Mouse (Mus musculus) hindbrain, embryonic 16.5 days (tissue): ENCODE results near the gene Nme7. TPM values are rescaled to one million over a fixed set of nuclear protein-coding genes. Genes with fewer than 3 reads are reported as not detected.
A peak's percentile ranks its signal among the peaks of the same experiment; 100 is the strongest.

ENCODE experiments used
- ATAC-seq: fragments of 200-750 bp; cut with Nextera tagmentation; 2 replicates; pipeline ENCODE4 v1.8.0; 2017; ENCODE audit warnings: moderate TSS enrichment, moderate library complexity
- H3K27ac ChIP-seq: fragments of 300-500 bp; sonication (generic); 2 replicates; pipeline ENCODE4 v1.5.1; 2014; ENCODE audit warnings: low read depth, mild to moderate bottlenecking, control low read depth, low read length, moderate library complexity
- H3K27me3 ChIP-seq: fragments of 300-500 bp; sonication (generic); replicated peaks from 2 replicates; pipeline ENCODE4 v1.6.1; 2014; ENCODE audit warnings: low read length; ENCODE audit not compliant: control insufficient read depth, insufficient read depth
- H3K36me3 ChIP-seq: fragments of 300-500 bp; sonication (generic); 2 replicates; pipeline ENCODE4 v1.6.1; 2014; ENCODE audit warnings: mild to moderate bottlenecking, low read length, moderate library complexity, mixed read lengths; ENCODE audit not compliant: control insufficient read depth, insufficient read depth
- H3K4me1 ChIP-seq: fragments of 300-500 bp; sonication (generic); 2 replicates; pipeline ENCODE4 v1.6.1; 2014; ENCODE audit warnings: low read depth, low read length; ENCODE audit not compliant: control insufficient read depth, insufficient read depth
- H3K4me2 ChIP-seq: fragments of 300-500 bp; sonication (generic); 2 replicates; pipeline ENCODE4 v1.6.1; 2014; ENCODE audit warnings: mild to moderate bottlenecking, low read length, control low read depth, moderate library complexity
- H3K4me3 ChIP-seq: fragments of 300-500 bp; sonication (generic); 2 replicates; pipeline ENCODE4 v1.5.1; 2014; ENCODE audit warnings: mild to moderate bottlenecking, low read length, control low read depth, moderate library complexity
- H3K9ac ChIP-seq: fragments of 300-500 bp; sonication (generic); 2 replicates; pipeline ENCODE4 v1.6.1; 2014; ENCODE audit warnings: low read depth, mild to moderate bottlenecking, control low read depth, low read length, moderate library complexity
- H3K9me3 ChIP-seq: fragments of 300-500 bp; sonication (generic); 2 replicates; pipeline ENCODE4 v1.6.1; 2014; ENCODE audit warnings: mild to moderate bottlenecking, low read length, moderate library complexity; ENCODE audit not compliant: control insufficient read depth
- WGBS: fragments of 180-500 bp; shearing (Covaris S2); extraction: QIAGEN DNeasy Blood & Tissue Kit; methylation state at CpG from one replicate; pipeline ENCODE4 v1.1.7; 2014; 5-methylcytosine and 5-hydroxymethylcytosine counted together
- polyA plus RNA-seq: library from polyadenylated mRNA; unstranded; fragments of >200 nt; fragmentation: Nextera tagmentation; extraction: Ambion mirVana; gene quantifications from 2 replicates; pipeline ENCODE4 v1.2.1, GENCODE M21; 2015

Gene Nme7
- polyA plus RNA-seq, 1 experiment from 2014 or later: 35.8 TPM

- H3K9ac ChIP-seq: no peak overlapping the region
- peak; percentile 89 for ATAC-seq
- no peak overlapping the region; the same call in 1 of the 2 replicates for H3K4me2 ChIP-seq
- no peaks in the 10 kb centered on the region for H3K9me3 ChIP-seq
- H3K27me3 ChIP-seq: no peaks in the 10 kb centered on the region
- WGBS: 49% methylated on average over 7 of the region's 7 CpGs
- no peaks in the 10 kb centered on the region for H3K36me3 ChIP-seq
- H3K4me3 ChIP-seq: no peak overlapping the region
- no peaks in the 10 kb centered on the region; the same call in 1 of the 2 replicates for H3K4me1 ChIP-seq
- no peak overlapping the region; the same call in 1 of the 2 replicates for H3K27ac ChIP-seq
These were observed 171.0 kb downstream of the Nme7 start for GRCm38 (mm10) chr1:164474778-164475511.

GRCm38 (mm10) chr1:164475895-164476294, 172.0 kb downstream of the Nme7 start:
- no peaks in the 10 kb centered on the region; the same call in 1 of the 2 replicates for H3K4me1 ChIP-seq
- H3K4me3 ChIP-seq: no peak overlapping the region
- H3K27ac ChIP-seq: no peak overlapping the region
- H3K9me3 ChIP-seq: no peaks in the 10 kb centered on the region
- no peak overlapping the region for H3K9ac ChIP-seq
- no peak overlapping the region for H3K4me2 ChIP-seq
- no peaks in the 10 kb centered on the region for H3K36me3 ChIP-seq
- H3K27me3 ChIP-seq: no peaks in the 10 kb centered on the region
- WGBS: 82% methylated on average over 4 of the region's 4 CpGs
- no peak for ATAC-seq

- no peak overlapping the region for H3K4me2 ChIP-seq
- H3K36me3 ChIP-seq: no peaks in the 10 kb centered on the region
- no peak overlapping the region for H3K9ac ChIP-seq
- no peak for ATAC-seq
- H3K4me3 ChIP-seq: no peak overlapping the region
- no peaks in the 10 kb centered on the region for H3K9me3 ChIP-seq
- WGBS: 89% methylated on average over 5 of the region's 5 CpGs
- no peaks in the 10 kb centered on the region for H3K27me3 ChIP-seq
- no peak overlapping the region for H3K27ac ChIP-seq
- no peaks in the 10 kb centered on the region for H3K4me1 ChIP-seq
These were observed 177.1 kb downstream of the Nme7 start for GRCm38 (mm10) chr1:164480755-164481644.

GRCm38 (mm10) chr1:164481645-164482354, 177.9 kb downstream of the Nme7 start:
- ATAC-seq: no peak
- Histone ChIP-seq H3K4me3 (no peak overlapping the region), H3K4me1 (no peaks in the 10 kb centered on the region), H3K9ac (no peak overlapping the region), H3K27ac (no peak overlapping the region), H3K4me2 (no peak overlapping the region), H3K27me3 (no peaks in the 10 kb centered on the region), H3K9me3 (no peaks in the 10 kb centered on the region), H3K36me3 (no peaks in the 10 kb centered on the region)
- WGBS: 62% methylated on average over 9 of the region's 9 CpGs

- 75% methylated on average over 3 of the region's 3 CpGs for WGBS
- ATAC-seq: no peak
- Histone ChIP-seq H3K4me2 (no peak overlapping the region), H3K27ac (no peak overlapping the region), H3K4me3 (no peak overlapping the region), H3K36me3 (no peaks in the 10 kb centered on the region), H3K9me3 (no peaks in the 10 kb centered on the region), H3K27me3 (no peaks in the 10 kb centered on the region), H3K4me1 (no peaks in the 10 kb centered on the region), H3K9ac (no peak overlapping the region)
These were observed 178.9 kb downstream of the Nme7 start for GRCm38 (mm10) chr1:164482833-164483232.

- no peak overlapping the region for H3K4me3 ChIP-seq
- no peak overlapping the region for H3K9ac ChIP-seq
These were observed 179.8 kb downstream of the Nme7 start for GRCm38 (mm10) chr1:164483728-164484127.

More at GRCm38 (mm10) chr1:164483728-164484127, 179.8 kb downstream of the Nme7 start:
- Histone ChIP-seq H3K27me3 (no peaks in the 10 kb centered on the region), H3K9me3 (no peaks in the 10 kb centered on the region), H3K4me2 (no peak overlapping the region), H3K36me3 (no peaks in the 10 kb centered on the region), H3K4me1 (no peaks in the 10 kb centered on the region), H3K27ac (no peak overlapping the region)
- no peak for ATAC-seq

Other genes starting within 250 kb of the Nme7 start
- 0.20 and 0.27 TPM in 2 replicates for gene Sell, start 242.1 kb upstream of the Nme7 start, polyA plus RNA-seq
- not detected in 2 replicates for gene Selp, start 188.9 kb upstream of the Nme7 start, polyA plus RNA-seq
- 0.09 and 0.21 TPM in 2 replicates for gene F5, start 152.3 kb upstream of the Nme7 start, polyA plus RNA-seq
- gene Slc19a2, start 55.1 kb upstream of the Nme7 start, polyA plus RNA-seq: 9.1 and 9.5 TPM in 2 replicates
- 23.9 and 26.4 TPM in 2 replicates for gene Ccdc181, start 28.5 kb upstream of the Nme7 start, polyA plus RNA-seq
- gene Blzf1, start 3.4 kb downstream of the Nme7 start, polyA plus RNA-seq: 29.4 and 31.3 TPM in 2 replicates
- gene Atp1b1, start 154.2 kb downstream of the Nme7 start, polyA plus RNA-seq: 383 and 485 TPM in 2 replicates